Comparison of ENCODE assay signal across 24 mouse cellular contexts in the genomic region with DNA sequence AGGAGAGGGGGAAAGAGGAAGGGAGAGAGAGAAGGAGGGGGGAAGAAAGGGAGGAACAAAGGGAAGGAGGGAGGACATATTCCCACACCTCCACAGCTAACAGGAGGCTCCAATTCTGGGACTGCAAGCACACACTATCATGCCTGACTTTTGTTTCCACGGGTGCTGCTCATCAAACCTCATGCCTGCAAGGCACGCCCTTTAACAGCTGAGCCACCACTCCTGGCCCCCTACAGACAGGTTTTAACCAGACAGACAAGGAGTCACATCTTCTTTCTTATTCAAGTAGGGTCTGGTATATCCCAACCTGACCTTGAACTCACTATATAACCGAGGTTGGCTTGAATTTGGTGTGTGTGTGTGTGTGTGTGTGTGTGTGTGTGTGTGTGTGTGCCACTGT.
"Had no signal": no experiment of that assay in that cellular context is flagged by ENCODE, and none has a peak within 500 bp of the region (broad histone marks: within the 10 kb centered on the region; RNA-seq: fewer than 3 reads in every experiment).

No protein-coding gene starts in this region.

- H3K9ac ChIP-seq: limb, embryonic 12.5 days; limb, embryonic 15.5 days; liver, embryonic 14.5 days; liver, postnatal 0 days; lung, embryonic 14.5 days; midbrain, embryonic 13.5 days; neural tube, embryonic 12.5 days; neural tube, embryonic 15.5 days; stomach, embryonic 15.5 days had no signal

- H3K4me1 ChIP-seq: limb, embryonic 12.5 days; limb, embryonic 15.5 days; megakaryocyte, embryonic 14.5 days; midbrain, embryonic 10.5 days; midbrain, embryonic 13.5 days; neural tube, embryonic 12.5 days; neural tube, embryonic 15.5 days; stomach, embryonic 15.5 days had no signal

- H3K27ac ChIP-seq: kidney, postnatal 0 days; left cerebral cortex, adult 2 months; limb, embryonic 12.5 days; limb, embryonic 15.5 days; liver, embryonic 14.5 days; midbrain, embryonic 10.5 days; midbrain, embryonic 13.5 days; neural tube, embryonic 12.5 days; neural tube, embryonic 15.5 days; stomach, embryonic 15.5 days had no signal

- H3K4me3 ChIP-seq: left cerebral cortex, adult 2 months; limb, embryonic 12.5 days; limb, embryonic 15.5 days; megakaryocyte, embryonic 14.5 days; midbrain, embryonic 10.5 days; midbrain, embryonic 13.5 days; neural tube, embryonic 12.5 days; neural tube, embryonic 15.5 days; stomach, embryonic 15.5 days had no signal

- H3K36me3 ChIP-seq: limb, embryonic 12.5 days; limb, embryonic 15.5 days; midbrain, embryonic 10.5 days; midbrain, embryonic 13.5 days; neural tube, embryonic 12.5 days; neural tube, embryonic 15.5 days; stomach, embryonic 15.5 days had no signal

- ATAC-seq: liver, postnatal 0 days; lung, postnatal 0 days; midbrain, embryonic 13.5 days had no signal

- DNase-seq: kidney, adult 18-20 months; kidney, adult 9 months; layer of hippocampus, postnatal 36 days; left cerebral cortex, postnatal 4 days; liver, postnatal 0 days; lung, embryonic 14.5 days; lung, postnatal 36 days; right cerebral cortex, adult 18-20 months; right cerebral cortex, postnatal 14 days; right cerebral cortex, postnatal 4 days; thymus, postnatal 36 days had no signal

- H3K27me3 ChIP-seq: limb, embryonic 12.5 days; limb, embryonic 15.5 days; neural tube, embryonic 12.5 days; neural tube, embryonic 15.5 days; stomach, embryonic 15.5 days had no signal

- H3K4me2 ChIP-seq: limb, embryonic 12.5 days; limb, embryonic 15.5 days; liver, embryonic 11.5 days; lung, embryonic 14.5 days; midbrain, embryonic 13.5 days; neural tube, embryonic 12.5 days; neural tube, embryonic 15.5 days; stomach, embryonic 15.5 days had no signal

- H3K9me3 ChIP-seq: limb, embryonic 12.5 days; limb, embryonic 15.5 days; midbrain, embryonic 10.5 days; midbrain, embryonic 13.5 days; neural tube, embryonic 12.5 days; neural tube, embryonic 15.5 days; stomach, embryonic 15.5 days had no signal
